Mouse (Mus musculus) gonadal fat pad, adult 2 months (tissue): ENCODE data around the gene Sox30. TPM values are rescaled to one million over a fixed set of nuclear protein-coding genes. Genes with fewer than 3 reads are reported as not detected.
"Not testable (repeated sequence)": the region's sequence is repeated elsewhere in the genome, so short reads cannot be mapped to it uniquely, and the experiment has no call there.

ENCODE experiments used
- DNase-seq: peaks from one replicate; pipeline ENCODE4 v3.0.0-alpha.2; 2012; ENCODE audit warnings: low read depth
- polyA plus RNA-seq: library from polyadenylated mRNA; depleted of rRNA; stranded (reverse); fragments of >200 nt; gene quantifications from 2 replicates; pipeline ENCODE4 v1.2.3, GENCODE M21; 2012

The Sox30 gene
- polyA plus RNA-seq, 1 experiment: 0.57 TPM

DNA sequence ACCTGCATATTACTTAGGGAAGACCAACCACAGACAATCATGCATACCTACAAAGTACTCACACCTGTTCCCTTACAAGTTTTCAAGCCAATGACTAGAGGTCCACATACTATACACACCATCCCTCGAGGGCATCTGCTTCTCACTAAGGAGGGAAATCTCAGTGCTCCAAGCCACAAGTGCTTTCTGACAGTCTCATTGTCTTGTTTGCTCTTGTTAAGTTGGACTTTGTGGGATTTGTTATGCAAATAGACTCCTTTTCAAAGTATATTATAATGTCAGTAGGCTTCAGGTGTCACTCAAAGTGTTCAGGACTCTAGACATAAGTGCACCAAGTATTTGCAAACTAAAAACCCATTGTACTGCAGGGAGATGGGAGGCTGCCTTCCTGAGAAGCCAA, 40.1 kb downstream of the Sox30 start:
- no peak for DNase-seq

- no peak for DNase-seq
Observed at GRCm38 (mm10) chr11:46021850-46022249, 41.7 kb downstream of the Sox30 start.

DNA sequence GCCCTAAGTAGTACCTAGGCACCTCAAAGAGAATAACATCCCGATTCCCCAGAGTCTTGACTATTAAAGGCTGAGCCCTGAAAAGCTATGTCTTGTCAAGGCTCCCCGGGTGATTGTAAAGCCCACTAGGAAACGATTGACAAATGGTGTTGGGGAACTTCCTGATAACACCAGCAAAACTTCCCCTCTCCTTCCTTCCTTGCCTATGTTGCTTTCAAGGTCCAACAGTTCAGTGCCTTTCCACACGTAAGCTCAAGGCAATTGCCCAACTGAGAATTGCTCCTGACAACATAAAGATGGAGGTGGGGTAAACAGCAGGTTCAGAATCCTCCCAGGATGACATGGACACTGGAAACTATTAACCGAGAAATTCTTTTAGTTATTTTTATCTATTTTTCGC, 42.9 kb downstream of the Sox30 start:
- DNase-seq: no peak

DNA sequence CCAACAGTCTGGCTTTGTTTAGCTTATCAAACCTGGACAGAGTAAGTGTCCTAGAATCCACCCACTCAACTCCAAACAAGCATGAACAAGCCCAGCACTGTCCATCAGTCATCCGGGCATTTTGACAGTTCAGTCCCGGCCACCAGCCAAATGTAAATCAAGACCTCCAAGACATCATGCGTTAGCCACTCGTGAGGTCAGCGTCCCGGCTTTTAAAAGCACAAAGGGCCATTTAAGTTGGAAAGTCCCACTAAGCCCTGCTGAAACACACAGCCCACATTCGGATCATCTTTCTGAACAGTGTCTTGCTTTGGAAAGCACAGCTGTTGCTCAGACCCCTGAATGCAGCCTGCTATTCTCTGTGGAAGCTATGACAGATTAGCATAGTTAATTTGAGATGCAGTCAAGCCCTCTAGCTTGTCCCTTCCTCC, 45.9 kb downstream of the Sox30 start:
- DNase-seq: no peak

GRCm38 (mm10) chr11:46027952-46028814, 48.1 kb downstream of the Sox30 start:
- DNase-seq: no peak

DNA sequence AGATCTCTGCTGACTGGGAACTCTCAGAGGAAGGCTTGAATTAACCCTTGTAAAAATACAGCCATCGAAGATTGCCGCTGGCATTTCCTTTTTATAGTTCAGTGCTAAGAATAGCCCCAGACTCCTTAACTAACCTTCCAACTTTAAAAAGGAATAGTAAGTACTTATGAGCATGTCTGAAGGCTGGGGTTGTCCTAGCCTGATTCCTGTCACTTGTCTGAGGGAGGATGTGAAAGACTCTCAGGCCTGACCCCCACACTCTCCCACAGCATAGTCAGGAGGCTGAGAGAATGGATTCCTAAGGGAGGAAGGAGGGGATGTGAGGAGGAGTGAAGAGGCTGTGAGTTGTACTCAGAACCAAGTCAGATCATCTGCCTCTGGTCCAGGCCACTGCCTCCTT, 49.4 kb downstream of the Sox30 start:
- DNase-seq: no peak

- no peak for DNase-seq
Observed at GRCm38 (mm10) chr11:46030026-46030425, 49.9 kb downstream of the Sox30 start.

DNA sequence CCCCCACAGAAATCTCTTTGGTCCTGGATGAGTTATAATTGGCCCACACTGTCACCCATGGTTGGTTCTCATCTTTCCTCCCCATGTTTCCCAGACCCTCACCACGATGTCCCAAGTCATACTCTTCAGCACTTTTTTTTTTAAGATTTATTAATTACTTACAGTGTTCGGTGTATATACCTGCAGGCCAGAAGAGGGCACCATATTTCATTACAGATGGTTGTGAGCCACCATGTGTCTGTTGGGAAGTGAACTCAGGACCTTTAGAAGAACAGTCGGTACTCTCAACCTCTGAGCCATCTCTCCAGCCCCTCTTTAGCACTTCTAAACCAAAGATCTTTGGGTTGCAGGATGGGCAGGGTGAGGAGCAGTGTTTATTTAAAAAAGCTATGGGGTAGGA, 51.4 kb downstream of the Sox30 start:
- no peak for DNase-seq

- DNase-seq: no peak
Observed at GRCm38 (mm10) chr11:46032956-46033355, 52.8 kb downstream of the Sox30 start.

- DNase-seq: no peak
Observed at GRCm38 (mm10) chr11:46036374-46036773, 56.3 kb downstream of the Sox30 start.

DNA sequence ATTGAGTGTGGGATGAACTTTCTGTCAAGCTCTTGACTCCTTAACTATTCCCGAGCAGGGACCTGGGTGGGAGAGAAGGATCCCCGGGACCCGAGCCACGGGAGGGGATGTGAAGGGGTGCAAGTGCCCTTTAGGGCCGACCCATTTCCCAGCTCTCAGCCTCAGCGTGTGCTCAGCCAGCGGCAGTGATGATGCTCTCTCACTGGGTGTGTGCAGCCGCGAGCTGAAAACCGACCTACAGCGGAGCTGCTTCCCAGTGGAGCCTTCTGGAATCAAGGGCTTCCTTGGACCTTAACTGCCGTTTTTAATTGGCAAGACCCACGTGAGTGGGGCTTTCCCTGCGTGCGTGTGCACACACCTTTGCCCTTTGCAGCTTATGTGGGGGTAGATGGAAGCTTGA, 58.8 kb downstream of the Sox30 start:
- no peak for DNase-seq

- DNase-seq: no peak
Observed at GRCm38 (mm10) chr11:46039335-46039734, 59.2 kb downstream of the Sox30 start.

DNA sequence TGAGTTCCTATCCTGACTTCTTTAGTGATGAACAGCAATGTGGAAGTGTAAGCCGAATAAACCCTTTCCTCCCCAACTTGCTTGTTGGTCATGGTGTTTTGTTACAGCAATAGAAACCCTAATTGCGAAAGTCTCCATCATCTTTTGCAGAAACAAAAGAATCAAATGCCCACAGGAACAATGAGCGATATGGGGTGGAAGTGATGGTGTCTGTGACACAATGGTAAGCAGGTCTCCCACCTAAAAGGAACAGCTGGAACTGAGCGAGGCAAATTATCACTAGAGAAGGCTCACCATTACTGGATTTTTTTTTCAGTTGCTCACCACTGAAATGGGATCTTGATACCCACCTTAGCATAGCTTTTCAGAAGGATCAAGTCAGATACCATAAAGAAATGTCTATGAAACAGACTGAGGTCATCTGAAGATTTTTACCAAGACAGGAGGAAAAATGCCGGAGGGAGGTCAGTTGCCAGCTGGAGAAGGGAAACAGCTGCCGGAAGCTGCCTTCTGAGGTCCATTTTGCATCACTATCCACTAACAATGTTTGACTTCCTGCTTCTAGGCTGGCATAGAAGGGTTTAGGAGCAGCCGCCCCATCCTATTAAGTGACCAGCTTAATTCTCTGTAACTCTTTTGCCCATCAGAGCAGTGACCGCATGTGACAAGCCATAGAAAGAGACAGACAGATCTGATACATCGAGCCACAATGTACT, 60.9 kb downstream of the Sox30 start:
- DNase-seq: no peak

DNA sequence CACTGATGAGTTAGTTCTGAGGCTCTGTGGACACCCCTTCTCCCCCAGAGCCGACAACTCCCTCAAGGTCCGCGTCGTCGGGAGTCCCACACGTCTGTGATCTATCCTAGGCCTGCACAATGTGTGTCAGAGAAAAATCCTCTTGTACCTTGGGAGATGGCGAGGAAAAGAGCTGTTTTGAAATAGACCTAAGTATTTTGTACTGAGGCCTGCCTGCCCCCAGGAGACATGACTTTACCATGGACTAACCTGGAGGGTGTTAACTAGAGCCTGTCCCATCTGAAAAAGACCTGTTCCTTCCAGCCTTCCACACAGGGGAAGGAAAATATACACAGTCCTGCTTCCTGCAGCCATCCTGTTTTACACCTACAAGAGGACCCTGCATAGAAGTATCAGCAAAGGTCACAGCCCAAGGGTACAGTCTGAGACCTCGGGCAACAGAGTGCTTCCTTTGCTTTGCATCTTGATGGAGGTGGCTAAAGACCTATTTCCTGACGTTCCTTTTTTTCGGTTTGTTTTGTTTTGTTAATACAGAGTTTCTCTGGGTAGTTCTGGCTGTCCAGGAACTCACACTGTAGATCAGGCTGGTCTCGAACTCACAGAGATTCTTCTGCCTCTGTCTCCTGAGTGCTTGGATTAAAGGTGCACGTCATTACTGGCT, 61.6 kb downstream of the Sox30 start:
- no peak for DNase-seq

- DNase-seq: no peak
Observed at GRCm38 (mm10) chr11:46044781-46045180, 64.7 kb downstream of the Sox30 start.

- DNase-seq: no peak
Observed at GRCm38 (mm10) chr11:46047264-46047663, 67.2 kb downstream of the Sox30 start.

DNA sequence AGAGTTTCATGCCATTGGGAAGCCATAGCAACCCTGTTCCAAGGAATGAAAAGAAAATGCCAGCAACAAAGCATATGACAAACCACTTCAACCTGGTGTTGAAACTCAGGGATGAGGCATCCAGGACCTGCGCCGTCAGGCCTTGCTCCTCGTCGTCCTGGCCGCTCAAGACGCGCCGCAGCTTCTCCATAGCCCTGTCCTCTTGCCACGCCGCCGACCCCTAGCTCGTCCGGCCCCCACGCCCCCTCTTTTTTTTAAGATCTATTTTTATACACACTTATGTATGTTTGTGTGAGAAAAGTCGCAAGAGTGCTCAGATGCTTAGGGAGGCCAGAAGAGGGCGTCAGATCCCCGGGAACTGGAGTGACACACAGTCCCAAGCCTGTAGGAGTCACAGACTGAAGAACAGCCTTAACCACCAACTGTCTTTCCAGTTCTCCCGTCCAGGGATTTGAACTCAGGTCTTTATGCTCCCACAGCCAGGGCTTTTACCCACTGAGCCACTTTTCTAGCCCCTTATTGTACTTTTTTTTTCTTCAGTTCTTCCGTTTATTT, 72.1 kb downstream of the Sox30 start, which contains the start of gene Gm12166:
TSS of gene Gm12166 (minus strand) at position 217 of the 555 bp plus-strand sequence.
- DNase-seq: not testable (repeated sequence)

GRCm38 (mm10) chr11:46053457-46053856, 73.3 kb downstream of the Sox30 start:
- not testable (repeated sequence) for DNase-seq

DNA sequence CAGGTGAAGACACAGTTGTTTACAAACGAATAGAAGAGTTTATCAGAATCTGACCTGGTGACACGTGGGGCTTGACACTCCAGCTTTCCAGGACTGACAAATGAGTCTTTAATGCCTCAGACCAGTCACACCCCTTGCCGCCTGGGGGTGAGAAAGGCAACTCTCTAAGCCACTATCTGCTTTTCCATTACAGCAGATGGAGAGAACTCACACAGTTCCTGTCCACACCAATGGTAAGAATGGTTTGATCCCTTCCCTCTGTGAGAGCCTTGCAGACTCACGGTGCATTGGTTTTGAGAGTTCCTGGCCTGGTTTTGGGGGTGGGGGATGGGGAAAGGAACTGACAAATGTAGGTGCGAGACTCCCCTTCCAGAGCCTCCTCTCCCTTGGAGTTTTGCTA, 74.2 kb downstream of the Sox30 start:
- DNase-seq: no peak

DNA sequence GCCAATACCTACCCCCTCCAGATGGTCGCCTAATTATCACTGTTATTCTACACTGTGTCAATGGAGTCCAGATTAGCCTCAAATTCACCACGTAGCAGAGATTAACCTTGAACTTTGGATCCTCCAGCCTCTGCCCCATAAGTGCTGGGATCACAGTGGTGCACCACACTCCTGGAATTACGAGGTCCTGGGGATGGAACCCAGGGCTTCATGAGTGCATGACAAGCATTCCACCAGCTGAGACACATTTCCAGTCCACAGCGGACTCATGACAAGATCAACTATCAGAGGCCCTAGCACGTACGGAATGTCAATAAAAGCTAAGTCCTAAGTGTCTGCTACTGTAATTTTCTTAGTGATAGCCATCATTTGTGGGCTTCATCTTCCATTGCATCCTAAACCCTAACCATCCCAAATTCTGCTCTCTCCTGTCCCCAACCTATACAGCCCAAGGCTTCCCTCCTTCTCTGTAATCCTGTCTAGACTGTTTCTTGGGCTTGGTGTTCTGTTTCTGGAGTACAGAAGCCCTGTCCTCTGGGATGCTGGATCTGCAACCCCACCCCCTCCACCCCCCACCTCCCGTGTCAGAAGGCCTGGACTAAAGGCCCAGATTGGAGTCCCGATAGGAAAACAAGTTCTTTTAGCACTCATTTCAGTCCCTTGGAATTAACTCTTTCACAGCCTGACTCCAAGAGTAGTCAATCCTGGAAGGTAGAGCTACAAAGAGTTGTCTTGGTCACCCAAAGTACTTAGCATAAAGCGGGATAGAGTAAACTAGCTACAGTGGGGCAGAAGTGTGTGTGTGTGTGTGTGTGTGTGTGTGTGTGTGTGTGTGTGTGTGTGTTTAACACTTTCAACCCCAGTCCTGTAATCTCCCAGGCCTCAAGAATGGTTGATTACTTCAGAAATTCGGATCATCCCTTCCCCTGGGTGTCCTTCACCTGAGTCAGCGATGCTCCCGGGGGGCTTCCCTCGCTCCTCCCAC, 75.1 kb downstream of the Sox30 start:
- no peak for DNase-seq
